Mouse (Mus musculus): Measurements from ENCODE around the gene Mul1.

DNA sequence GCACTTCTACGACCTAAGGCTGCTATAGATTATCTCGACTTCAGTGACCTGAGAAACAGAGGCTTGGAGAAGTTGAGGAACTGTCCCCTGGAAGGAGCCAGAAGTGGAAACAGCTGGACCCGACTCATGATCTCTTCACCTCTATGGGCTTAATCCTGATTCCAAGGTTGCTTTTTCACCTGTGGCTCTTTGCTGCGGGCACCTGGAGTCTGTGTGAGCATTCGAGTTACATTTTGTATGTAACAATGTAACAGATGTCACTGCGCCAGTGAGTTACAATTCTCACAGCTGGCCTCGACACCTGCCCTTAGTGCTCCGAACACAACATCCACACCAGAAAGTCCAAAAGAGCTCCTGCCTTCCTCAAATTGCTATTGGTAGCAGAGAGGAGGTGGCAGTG is 31.0 kb downstream of the Mul1 start:
- TF ChIP-seq CTCF (IDR thresholded peaks at IDR 0.05; ENCODE audit: low read depth, low read length) (no peak), GATA1 (IDR thresholded peaks at IDR 0.05; ENCODE audit: borderline replicate concordance, low read length) (no peak), GATA2 (IDR thresholded peaks at IDR 0.05; ENCODE audit: borderline replicate concordance, low read depth, low read length) (no peak), TAL1 (conservative IDR thresholded peaks at IDR 0.05; ENCODE audit: low read depth, low read length) (no peak), POLR2AphosphoS5 (IDR thresholded peaks at IDR 0.05; ENCODE audit: insufficient replicate concordance, low read depth, low read length) (no peak)

Data from G1E (cell line).